Mouse (Mus musculus) right cerebral cortex, adult 18-20 months (tissue): ENCODE measurements around the gene Slc25a35.
A peak's percentile ranks its signal among the peaks of the same experiment; 100 is the strongest.
"Not testable (repeated sequence)": the region's sequence is repeated elsewhere in the genome, so short reads cannot be mapped to it uniquely, and the experiment has no call there.

Experiments used
- DNase-seq: peaks from one replicate; pipeline ENCODE4 v3.0.0; 2022; ENCODE audit warnings: mixed read lengths

Slc25a35 gene

DNA sequence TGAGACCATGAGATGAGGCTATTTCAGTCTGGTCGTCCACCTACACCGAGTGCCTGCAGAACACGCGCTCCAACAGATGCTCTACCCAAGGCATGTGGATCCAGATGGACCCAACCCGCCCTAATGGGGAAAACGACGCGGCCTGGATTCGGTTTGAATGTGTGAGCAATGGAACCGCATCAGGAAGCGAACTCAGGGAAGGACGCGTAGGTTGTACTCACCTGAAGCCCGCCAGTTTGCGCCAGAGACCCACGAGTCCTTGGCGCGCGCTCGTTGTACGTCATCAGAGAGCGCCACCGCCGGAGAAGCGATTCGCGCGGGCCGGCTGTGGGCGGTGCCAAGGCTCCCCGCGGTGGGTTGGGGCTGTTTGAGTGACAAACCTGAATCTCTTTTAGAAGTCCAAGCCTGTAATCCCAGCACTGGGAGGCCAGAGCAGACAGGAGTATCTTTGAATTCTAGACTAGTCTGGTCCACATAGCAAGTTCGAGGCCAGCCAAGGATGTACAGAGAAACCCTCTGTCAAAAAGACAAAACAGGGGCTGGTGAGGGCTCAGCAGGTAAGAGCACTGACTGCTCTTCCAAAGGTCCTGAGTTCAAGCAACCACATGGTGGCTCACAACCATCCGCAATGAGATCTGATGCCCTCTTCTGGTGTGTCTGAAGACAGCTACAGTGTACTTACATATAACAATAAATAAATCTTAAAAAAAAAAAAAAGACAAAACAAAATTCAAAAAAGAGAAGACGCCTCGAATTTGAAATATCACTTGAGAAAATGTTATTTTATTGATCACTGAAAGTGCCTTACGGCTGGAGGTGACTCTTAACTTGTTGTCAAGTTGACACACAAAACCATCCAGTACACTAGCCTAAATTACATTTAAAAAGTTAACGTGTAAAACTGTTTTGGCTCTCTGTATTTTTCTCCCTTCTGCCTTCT lies 40.5 kb downstream of the Slc25a35 start, which contains the start of gene Pfas:
Gene Pfas (minus strand): TSS at position 279 of the 940 bp plus-strand sequence.
- peak; percentile 92 for DNase-seq

- no peak for DNase-seq
These were observed 41.6 kb downstream of the Slc25a35 start for GRCm38 (mm10) chr11:69009508-69009907.

DNA sequence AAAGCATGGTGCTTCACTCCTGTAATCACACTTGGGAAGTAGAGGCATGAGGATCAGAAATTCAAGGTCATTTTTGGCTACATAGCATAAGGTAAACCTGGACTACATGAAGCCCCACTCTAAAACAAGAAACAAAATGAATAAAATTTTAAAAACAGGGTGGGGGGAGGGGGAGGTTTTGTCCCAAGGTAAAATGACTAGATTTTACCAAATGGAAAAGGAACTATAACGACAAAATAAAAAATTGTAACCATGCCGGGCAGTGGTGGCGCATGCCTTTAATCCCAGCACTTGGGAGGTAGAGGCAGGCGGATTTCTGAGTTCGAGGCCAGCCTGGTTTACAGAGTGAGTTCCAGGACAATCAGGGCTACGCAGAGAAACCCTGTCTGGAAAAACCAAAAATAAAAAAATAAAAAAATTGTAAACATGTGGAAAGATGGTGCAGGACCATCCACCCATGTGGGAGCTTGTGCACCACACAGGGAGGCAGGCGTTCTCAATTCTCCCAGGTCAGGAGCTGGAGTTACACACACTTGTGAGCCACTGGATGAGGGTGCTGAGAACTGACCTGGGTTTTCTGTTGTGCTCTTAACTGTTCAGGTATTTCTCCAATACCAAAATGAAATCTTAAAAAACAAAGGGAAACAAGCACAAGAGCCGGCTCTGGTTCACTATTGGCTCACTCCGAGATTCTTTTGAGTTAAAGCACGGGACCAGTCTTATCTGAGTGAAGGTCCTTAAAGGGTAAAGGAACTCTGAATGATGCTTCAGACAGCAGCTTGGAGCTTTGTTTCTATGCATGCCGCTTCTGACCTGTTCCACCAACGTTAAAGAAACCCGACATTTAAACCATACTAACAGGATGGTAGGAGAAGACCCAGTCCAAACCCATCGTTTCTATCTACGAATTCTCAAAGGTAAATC lies 42.7 kb downstream of the Slc25a35 start:
- no peak for DNase-seq

DNA sequence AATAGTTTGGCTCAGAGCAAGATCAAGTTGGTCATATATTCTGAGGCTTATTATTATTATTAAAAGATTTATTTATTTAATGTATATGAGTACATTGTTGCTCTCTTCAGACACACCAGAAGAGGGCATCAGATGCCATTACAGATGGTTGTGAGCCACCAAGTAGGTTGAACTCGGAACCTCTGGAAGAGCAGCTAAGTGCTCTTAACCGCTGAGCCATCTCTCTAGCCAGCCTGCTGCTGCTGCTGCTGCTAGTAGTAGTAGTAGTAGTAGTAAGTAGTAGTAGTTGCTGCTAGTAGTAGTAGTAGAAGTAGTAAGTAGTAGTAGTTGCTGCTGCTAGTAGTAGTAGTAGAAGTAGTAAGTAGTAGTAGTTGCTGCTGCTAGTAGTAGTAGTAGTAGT lies 43.5 kb downstream of the Slc25a35 start:
- not testable (repeated sequence) for DNase-seq

- peak; percentile 91 for DNase-seq
These were observed 44.2 kb downstream of the Slc25a35 start for GRCm38 (mm10) chr11:69012071-69012601.

- DNase-seq: peak; percentile 92
These were observed 47.9 kb downstream of the Slc25a35 start, which contains the start of gene Ctc1 for GRCm38 (mm10) chr11:69015644-69016441. TSS of gene Ctc1 (plus strand) at chr11:69015911.

GRCm38 (mm10) chr11:69016755-69017154 lies 48.8 kb downstream of the Slc25a35 start:
- no peak for DNase-seq

GRCm38 (mm10) chr11:69020691-69021090 lies 52.8 kb downstream of the Slc25a35 start:
- no peak for DNase-seq
